Comparison of ENCODE assay signal across 8 mouse cellular contexts in the genomic region with DNA sequence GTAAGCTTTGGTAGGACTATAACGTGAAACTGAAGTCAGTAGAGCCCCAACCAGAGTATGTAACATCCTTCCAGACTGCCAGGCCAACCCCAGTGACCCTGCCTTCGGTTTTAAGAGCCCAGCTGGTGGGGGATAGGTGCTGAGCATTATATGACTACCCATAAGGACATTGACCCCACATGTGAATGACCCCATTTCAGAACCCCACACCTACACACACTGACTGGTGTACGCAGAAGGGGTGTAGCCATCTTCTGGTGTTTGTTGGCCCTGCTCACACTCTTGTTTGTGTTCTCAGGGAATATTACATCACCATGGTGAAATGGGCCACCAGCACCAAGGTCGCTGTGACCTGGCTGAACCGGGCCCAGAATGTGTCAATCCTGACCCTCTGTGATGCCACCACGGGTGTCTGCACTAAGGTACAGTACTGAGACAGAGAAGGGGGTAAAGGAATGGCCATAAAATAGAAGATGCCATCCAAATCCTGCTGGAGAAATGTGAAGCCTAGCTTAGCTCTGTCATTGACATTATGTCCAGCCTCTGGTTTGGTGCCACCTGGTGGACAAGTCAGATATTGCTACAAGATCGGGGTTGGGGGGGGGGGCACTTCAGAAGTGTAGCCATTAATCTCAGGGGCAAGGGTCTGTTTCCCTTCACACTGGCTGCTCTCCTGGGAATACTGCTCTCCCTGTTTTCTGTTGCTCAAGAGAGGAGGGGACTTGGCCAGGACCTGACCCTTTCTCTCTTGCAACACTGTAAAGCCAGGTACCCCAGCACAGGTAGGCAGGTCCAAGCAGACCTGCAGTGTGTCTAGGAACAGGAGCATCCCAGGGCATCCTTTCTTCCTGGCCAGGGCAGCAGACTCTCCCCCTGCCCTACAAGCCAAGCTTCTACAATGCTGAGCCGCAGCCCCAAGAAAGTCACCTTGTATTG.
DNase-seq lines count a peak whose midpoint lies in the region; ATAC-seq and TF ChIP-seq lines count a peak whose summit lies in the region.

No protein-coding gene starts in this region.

- no peak overlapping the region for H3K9ac ChIP-seq in liver, embryonic 13.5 days
- no peak overlapping the region for H3K9ac ChIP-seq in neural tube, embryonic 15.5 days (replicated peaks)

- H3K36me3 ChIP-seq in E14TG2a.4 (ENCODE audit: insufficient read depth, low read length): no peaks in the 10 kb centered on the region
- no peaks in the 10 kb centered on the region for H3K36me3 ChIP-seq in liver, embryonic 13.5 days
- peaks cover 9% of the 10 kb centered on the region for H3K36me3 ChIP-seq in neural tube, embryonic 15.5 days

- 40% methylated on average over 8 of the region's 8 CpGs for WGBS in liver, embryonic 13.5 days (ENCODE audit: insufficient replicate concordance)
- WGBS in neural tube, embryonic 15.5 days: 62% methylated on average over 8 of the region's 8 CpGs

- no peak overlapping the region for H3K4me2 ChIP-seq in liver, embryonic 13.5 days
- H3K4me2 ChIP-seq in neural tube, embryonic 15.5 days: no peak overlapping the region

- intact Hi-C loops in heart, postnatal 14 days (cut with DNase I): no loop called here
- intact Hi-C loops in left cerebral cortex, postnatal 25 days (cut with DNase I): loop anchor here (1.0 to 10.0 kb wide), 2 partner anchors 577 to 603 kb away; no protein-coding TSS in a partner anchor

- no peaks in the 10 kb centered on the region for H3K27me3 ChIP-seq in E14TG2a.4 (ENCODE audit: insufficient read depth, low read length)
- H3K27me3 ChIP-seq in liver, embryonic 13.5 days: no peaks in the 10 kb centered on the region
- no peaks in the 10 kb centered on the region for H3K27me3 ChIP-seq in neural tube, embryonic 15.5 days (replicated peaks)

- no peak overlapping the region for H3K4me3 ChIP-seq in E14TG2a.4 (replicated peaks; ENCODE audit: low read length)
- H3K4me3 ChIP-seq in liver, embryonic 13.5 days (replicated peaks): no peak overlapping the region
- H3K4me3 ChIP-seq in neural tube, embryonic 15.5 days (replicated peaks): no peak overlapping the region

- peak; percentile 27 to 61 for DNase-seq in heart, postnatal 14 days
- DNase-seq in heart, adult 9 months (ENCODE audit: low spot score in 2 of 2): no peak
- DNase-seq in brain, adult 2 months (ENCODE audit: low read depth, low spot score): peak; percentile 59
- DNase-seq in forelimb bud, embryonic 11.5 days (ENCODE audit: low read depth, low spot score): peak; percentile 55
- no peak for DNase-seq in liver, embryonic 13.5 days
- DNase-seq in left cerebral cortex, postnatal 25 days (ENCODE audit: low spot score in 2 of 2): no peak

- no peaks in the 10 kb centered on the region for H3K9me3 ChIP-seq in E14TG2a.4 (ENCODE audit: low read length)
- H3K9me3 ChIP-seq in liver, embryonic 13.5 days (replicated peaks): no peaks in the 10 kb centered on the region
- H3K9me3 ChIP-seq in neural tube, embryonic 15.5 days (replicated peaks): no peaks in the 10 kb centered on the region

- no peak overlapping the region for H3K27ac ChIP-seq in liver, embryonic 13.5 days
- H3K27ac ChIP-seq in neural tube, embryonic 15.5 days (replicated peaks): no peak overlapping the region

- TF ChIP-seq CTCF in E14TG2a.4 (conservative IDR thresholded peaks at IDR 0.05; ENCODE audit: low read length): peak; percentile 42

- ATAC-seq in liver, embryonic 13.5 days (ENCODE audit: low read depth): 0 out of 2 replicates have a peak, but pooled peaks have one; percentile 26
- ATAC-seq in neural tube, embryonic 15.5 days (ENCODE audit: low FRiP score): peak; percentile 43; the same call in 1 of the 2 replicates

- no peaks in the 10 kb centered on the region for H3K4me1 ChIP-seq in E14TG2a.4 (replicated peaks; ENCODE audit: low read depth, low read length)
- H3K4me1 ChIP-seq in liver, embryonic 13.5 days (replicated peaks): peaks cover 2% of the 10 kb centered on the region
- H3K4me1 ChIP-seq in neural tube, embryonic 15.5 days: no peaks in the 10 kb centered on the region

Comparison
In these comparisons a context has a peak if more than half of its experiments do, and no peak if none do; other contexts are left out.
1. DNase-seq: peak in heart, postnatal 14 days (2 of 2), brain, adult 2 months (single experiment) and forelimb bud, embryonic 11.5 days (single experiment); none in heart, adult 9 months (0 of 2), liver, embryonic 13.5 days (single experiment) and left cerebral cortex, postnatal 25 days (0 of 2).